Mouse (Mus musculus) forebrain, embryonic 14.5 days (tissue): Measurements from ENCODE around the gene Olfr1338. TPM values are rescaled to one million over a fixed set of nuclear protein-coding genes. Genes with fewer than 3 reads are reported as not detected.
"Not testable (repeated sequence)": the region's sequence is repeated elsewhere in the genome, so short reads cannot be mapped to it uniquely, and the experiment has no call there.

Experiments used
- ATAC-seq: fragments of 200-750 bp; cut with Nextera tagmentation; 2 replicates; pipeline ENCODE4 v1.8.0; 2017; ENCODE audit warnings: mild to moderate bottlenecking, moderate library complexity
- DNase-seq: peaks from one replicate; pipeline ENCODE4 v3.0.0-alpha.2; 2015; ENCODE audit warnings: low spot score
- H3K27ac ChIP-seq: fragments of 300-500 bp; sonication (generic); 2 replicates; pipeline ENCODE4 v1.5.1; 2014; ENCODE audit warnings: low read depth, mild to moderate bottlenecking, control low read depth, low read length, moderate library complexity
- H3K27me3 ChIP-seq: fragments of 300-500 bp; sonication (generic); replicated peaks from 2 replicates; pipeline ENCODE4 v1.6.1; 2014; ENCODE audit warnings: low read length, control low read depth, mixed read lengths; ENCODE audit not compliant: control insufficient read depth, insufficient read depth
- H3K36me3 ChIP-seq: fragments of 300-500 bp; sonication (generic); 2 replicates; pipeline ENCODE4 v1.6.1; 2014; ENCODE audit warnings: low read length, control low read depth; ENCODE audit not compliant: control insufficient read depth, insufficient read depth
- H3K4me1 ChIP-seq: fragments of 300-500 bp; sonication (generic); 2 replicates; pipeline ENCODE4 v1.6.1; 2014; ENCODE audit warnings: antibody characterized with exemption, low read length, control low read depth; ENCODE audit not compliant: control insufficient read depth, insufficient read depth
- H3K4me2 ChIP-seq: fragments of 300-500 bp; sonication (generic); 2 replicates; pipeline ENCODE4 v1.6.1; 2014; ENCODE audit warnings: mild to moderate bottlenecking, control low read depth, low read length
- H3K4me3 ChIP-seq: fragments of 300-500 bp; sonication (generic); 2 replicates; pipeline ENCODE4 v1.5.1; 2014; ENCODE audit warnings: low read depth, low read length, control low read depth
- H3K9ac ChIP-seq: fragments of 300-500 bp; sonication (generic); 2 replicates; pipeline ENCODE4 v1.6.1; 2014; ENCODE audit warnings: mild to moderate bottlenecking, low read length, control low read depth, moderate library complexity
- H3K9me3 ChIP-seq: fragments of 300-500 bp; sonication (generic); replicated peaks from 2 replicates; pipeline ENCODE4 v1.6.1; 2016; ENCODE audit warnings: low read length, control low read depth, mixed read lengths; ENCODE audit not compliant: control insufficient read depth
- WGBS: fragments of 180-500 bp; shearing (Covaris S2); extraction: QIAGEN DNeasy Blood & Tissue Kit; methylation state at CpG from one replicate; pipeline ENCODE4 v1.1.7; 2014; 5-methylcytosine and 5-hydroxymethylcytosine counted together
- polyA plus RNA-seq: library from polyadenylated mRNA; unstranded; fragments of >200 nt; fragmentation: Nextera tagmentation; extraction: Ambion mirVana; gene quantifications from 2 replicates; pipeline ENCODE4 v1.2.1, GENCODE M21; 2014

The Olfr1338 gene
- not detected in 2 replicates for polyA plus RNA-seq

GRCm38 (mm10) chr4:118758637-118759036 lies at the start of gene Olfr1338:
Gene Olfr1338 (minus strand): TSS chr4:118758737.
- Histone ChIP-seq H3K4me1 (no peaks in the 10 kb centered on the region), H3K27ac (no peak within 1 kb of the TSS), H3K4me3 (no peak within 1 kb of the TSS), H3K27me3 (no peaks in the 10 kb centered on the region), H3K4me2 (no peak within 1 kb of the TSS), H3K9ac (no peak within 1 kb of the TSS), H3K36me3 (no peaks in the 10 kb centered on the region), H3K9me3 (no peaks in the 10 kb centered on the region)
- ATAC-seq (no peak), DNase-seq (no peak)
- 83% methylated on average over 1 of the region's 1 CpGs for WGBS

DNA sequence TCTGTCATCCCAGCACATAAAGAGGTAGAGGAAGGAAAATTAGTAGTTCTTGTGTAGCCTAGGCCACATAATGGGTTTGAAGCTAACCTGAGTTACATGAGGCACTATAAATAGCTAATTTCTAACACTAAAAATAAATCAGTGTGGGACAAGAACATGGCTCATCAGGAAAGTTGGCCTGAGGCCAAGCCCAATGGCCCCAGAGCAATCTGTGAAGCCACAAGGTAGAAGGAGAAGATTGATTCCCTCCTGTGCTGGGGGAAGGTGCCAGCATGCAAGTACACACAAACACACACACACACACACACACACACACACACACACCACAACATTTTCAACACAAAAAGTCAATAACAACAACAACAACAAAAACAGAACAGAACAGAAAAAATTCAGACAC lies 34.3 kb upstream of the Olfr1338 start:
- not testable (repeated sequence) for H3K4me1 ChIP-seq, H3K9ac ChIP-seq, H3K27me3 ChIP-seq, H3K4me3 ChIP-seq, H3K27ac ChIP-seq, H3K4me2 ChIP-seq, H3K36me3 ChIP-seq, DNase-seq, ATAC-seq, H3K9me3 ChIP-seq

GRCm38 (mm10) chr4:118782486-118782885 lies 23.9 kb upstream of the Olfr1338 start, which contains the start of gene Olfr1337:
Gene Olfr1337 (minus strand): TSS chr4:118782586.
- WGBS, result 80% methylated on average over 2 of the region's 2 CpGs
- H3K9ac ChIP-seq, result no peak within 1 kb of the TSS
- no peak for ATAC-seq
- no peaks in the 10 kb centered on the region for H3K9me3 ChIP-seq
- H3K4me2 ChIP-seq, result no peak within 1 kb of the TSS
- no peaks in the 10 kb centered on the region for H3K4me1 ChIP-seq
- no peak within 1 kb of the TSS for H3K4me3 ChIP-seq
- no peak within 1 kb of the TSS for H3K27ac ChIP-seq
- H3K36me3 ChIP-seq, result no peaks in the 10 kb centered on the region
- DNase-seq, result no peak
- H3K27me3 ChIP-seq, result no peaks in the 10 kb centered on the region

GRCm38 (mm10) chr4:118741881-118742280 lies 16.7 kb downstream of the Olfr1338 start:
- Histone ChIP-seq H3K9me3 (no peaks in the 10 kb centered on the region), H3K4me1 (no peaks in the 10 kb centered on the region), H3K36me3 (no peaks in the 10 kb centered on the region), H3K4me2 (no peak overlapping the region), H3K9ac (no peak overlapping the region), H3K27me3 (no peaks in the 10 kb centered on the region), H3K4me3 (no peak overlapping the region), H3K27ac (no peak overlapping the region)
- DNase-seq (peak; percentile 19), ATAC-seq (no peak)
- 3% methylated on average over 16 of the region's 16 CpGs for WGBS

DNA sequence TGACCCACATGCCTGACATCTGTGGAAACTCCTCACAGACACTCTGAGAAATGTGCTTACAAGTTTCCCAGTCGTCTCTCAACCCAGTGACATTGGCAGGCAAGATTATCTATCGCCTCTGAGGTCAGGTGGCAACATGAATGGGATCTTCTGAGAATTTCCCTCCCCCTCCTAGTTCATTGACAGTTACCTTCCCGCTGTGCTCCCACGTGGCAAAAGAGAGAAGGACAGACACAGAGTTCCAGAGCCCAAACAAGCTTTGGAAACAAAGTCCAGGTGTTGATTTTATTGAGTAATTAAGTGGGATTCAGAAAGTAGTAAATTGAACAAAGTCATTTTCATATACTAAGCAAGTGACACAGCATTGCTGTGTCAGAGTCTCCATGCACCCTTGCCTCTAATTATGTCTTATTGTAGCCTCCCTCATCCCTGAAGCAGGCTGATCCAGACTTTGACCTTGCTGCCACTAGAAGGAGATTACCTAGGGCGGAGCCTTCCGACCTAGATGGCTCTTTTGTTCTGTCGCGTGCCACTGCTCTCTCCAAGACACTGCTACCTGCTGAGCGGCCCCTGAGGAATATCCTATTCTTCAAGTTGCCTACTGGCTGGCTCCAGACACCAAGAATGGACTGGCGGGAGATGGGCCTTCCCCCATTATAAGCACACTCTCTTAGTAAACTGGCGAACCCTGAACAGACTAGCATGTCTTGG lies 17.4 kb downstream of the Olfr1338 start:
- no peaks in the 10 kb centered on the region for H3K36me3 ChIP-seq
- DNase-seq, result no peak
- no peaks in the 10 kb centered on the region for H3K4me1 ChIP-seq
- WGBS, result 5% methylated on average over 11 of the region's 11 CpGs
- no peak overlapping the region for H3K9ac ChIP-seq
- ATAC-seq, result no peak
- no peak overlapping the region for H3K27ac ChIP-seq
- no peak overlapping the region for H3K4me2 ChIP-seq
- H3K4me3 ChIP-seq, result no peak overlapping the region
- H3K27me3 ChIP-seq, result no peaks in the 10 kb centered on the region
- no peaks in the 10 kb centered on the region for H3K9me3 ChIP-seq

DNA sequence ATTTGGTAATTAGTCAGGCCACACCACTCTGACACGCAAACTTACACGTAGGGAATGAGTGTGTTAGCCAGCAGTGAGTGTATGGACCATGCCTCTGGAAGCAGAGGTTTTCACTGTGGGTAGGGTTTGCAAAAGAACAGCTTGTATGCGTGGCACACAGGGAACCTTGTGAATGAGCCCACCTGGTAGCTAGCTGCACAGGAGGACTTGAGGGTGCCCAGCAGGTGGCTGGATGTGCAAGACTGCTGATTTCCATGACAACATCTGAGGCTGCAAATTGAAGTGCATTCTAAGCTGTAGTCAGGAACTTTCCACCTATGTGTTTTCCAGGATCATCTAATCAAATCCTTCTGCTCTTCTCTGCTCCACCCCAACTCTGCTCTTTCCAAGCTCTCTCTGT lies 19.0 kb downstream of the Olfr1338 start:
- no peaks in the 10 kb centered on the region for H3K4me1 ChIP-seq
- H3K4me3 ChIP-seq, result no peak overlapping the region
- H3K9ac ChIP-seq, result no peak overlapping the region
- ATAC-seq (no peak), DNase-seq (no peak)
- no peak overlapping the region for H3K4me2 ChIP-seq
- WGBS, result 58% methylated on average over 3 of the region's 3 CpGs
- H3K27me3 ChIP-seq, result no peaks in the 10 kb centered on the region
- H3K27ac ChIP-seq, result no peak overlapping the region
- no peaks in the 10 kb centered on the region for H3K36me3 ChIP-seq
- H3K9me3 ChIP-seq, result no peaks in the 10 kb centered on the region

- H3K27ac ChIP-seq, result no peak within 1 kb of the TSS
- no peak within 1 kb of the TSS for H3K9ac ChIP-seq
- no peaks in the 10 kb centered on the region for H3K9me3 ChIP-seq
- no peaks in the 10 kb centered on the region for H3K4me1 ChIP-seq
- DNase-seq, result no peak
- 100% methylated on average over 1 of the region's 1 CpGs for WGBS
- no peaks in the 10 kb centered on the region for H3K36me3 ChIP-seq
- no peaks in the 10 kb centered on the region for H3K27me3 ChIP-seq
- no peak within 1 kb of the TSS for H3K4me3 ChIP-seq
- ATAC-seq, result no peak
- H3K4me2 ChIP-seq, result no peak within 1 kb of the TSS
Measured at GRCm38 (mm10) chr4:118731875-118732274, 26.7 kb downstream of the Olfr1338 start, which contains the start of gene Olfr1339. Gene Olfr1339 (plus strand): TSS chr4:118732175.

DNA sequence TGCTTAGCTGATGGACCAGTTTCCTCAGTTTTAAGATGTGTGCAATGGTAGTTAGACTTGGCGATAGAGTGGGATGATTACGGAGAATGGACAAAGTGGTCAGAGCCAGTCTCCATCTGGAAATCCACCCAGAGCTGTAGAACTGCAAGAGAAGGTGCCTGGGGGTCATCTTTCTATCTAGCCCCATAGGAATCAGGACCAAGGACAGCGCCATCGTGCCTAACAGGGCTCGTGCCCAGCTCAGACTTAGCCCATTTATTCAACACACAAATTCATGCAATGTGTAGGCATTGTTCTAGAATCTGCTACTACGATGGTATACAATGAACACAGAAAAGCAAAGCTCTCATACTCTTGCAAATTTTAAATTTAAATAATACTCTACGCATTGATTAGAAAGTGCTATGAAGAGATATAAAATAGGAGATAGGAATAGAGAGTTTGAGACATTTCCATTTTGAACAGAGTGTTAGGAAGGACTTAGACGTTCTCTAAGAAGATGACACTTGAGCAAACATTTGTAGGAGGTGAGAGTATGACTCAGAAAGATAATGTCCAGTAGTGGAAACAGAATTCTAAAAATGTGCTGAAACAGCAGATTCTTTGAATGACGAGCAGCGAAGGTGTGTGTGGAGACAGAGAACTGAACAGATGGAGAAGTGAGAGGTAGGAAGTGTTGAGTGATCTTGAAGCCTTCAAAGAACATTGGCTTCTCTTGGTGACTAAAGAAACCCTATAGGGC lies 36.6 kb downstream of the Olfr1338 start:
- H3K9me3 ChIP-seq, result no peaks in the 10 kb centered on the region
- no peak overlapping the region for H3K27ac ChIP-seq
- H3K4me2 ChIP-seq, result no peak overlapping the region
- no peaks in the 10 kb centered on the region for H3K27me3 ChIP-seq
- H3K4me1 ChIP-seq, result no peaks in the 10 kb centered on the region
- DNase-seq (no peak), ATAC-seq (no peak)
- no peak overlapping the region for H3K9ac ChIP-seq
- no peak overlapping the region for H3K4me3 ChIP-seq
- WGBS, result 57% methylated on average over 10 of the region's 10 CpGs
- H3K36me3 ChIP-seq, result no peaks in the 10 kb centered on the region

GRCm38 (mm10) chr4:118719838-118720237 lies 38.7 kb downstream of the Olfr1338 start, which contains the start of gene Olfr1340:
Gene Olfr1340 (plus strand): TSS chr4:118720138.
- Histone ChIP-seq H3K4me2 (no peak within 1 kb of the TSS), H3K27ac (no peak within 1 kb of the TSS), H3K4me3 (no peak within 1 kb of the TSS), H3K9ac (no peak within 1 kb of the TSS), H3K9me3 (no peaks in the 10 kb centered on the region), H3K27me3 (no peaks in the 10 kb centered on the region), H3K36me3 (no peaks in the 10 kb centered on the region), H3K4me1 (no peaks in the 10 kb centered on the region)
- ATAC-seq (no peak), DNase-seq (no peak)
